Mouse (Mus musculus): ENCODE results near the gene Sik3.
A peak's percentile ranks its signal among the peaks of the same experiment; 100 is the strongest.

The Sik3 gene

GRCm38 (mm10) chr9:46270782-46271181 lies 258.2 kb downstream of the Sik3 start:
- no peak for DNase-seq (ENCODE audit: low read depth, low spot score)

- DNase-seq (ENCODE audit: low read depth, low spot score) = no peak
These were observed 259.4 kb downstream of the Sik3 start for GRCm38 (mm10) chr9:46272070-46272469.

GRCm38 (mm10) chr9:46272677-46273454 lies 260.2 kb downstream of the Sik3 start, which contains the start of gene Zpr1:
TSS of gene Zpr1 (plus strand) at chr9:46273064.
- DNase-seq (ENCODE audit: low read depth, low spot score) = peak; percentile 71

All from WW6 (cell line).